Mouse (Mus musculus) kidney, adult 2 months (tissue): Measurements from ENCODE around the gene Cdh15. TPM values are rescaled to one million over a fixed set of nuclear protein-coding genes. Genes with fewer than 3 reads are reported as not detected.
A peak's percentile ranks its signal among the peaks of the same experiment; 100 is the strongest.

Source experiments
- DNase-seq: peaks from one replicate; pipeline ENCODE4 v3.0.0; 2021
- H3K27ac ChIP-seq: fragments of 200-500 bp; 2 replicates; pipeline ENCODE4 v1.5.1; 2012; ENCODE audit warnings: low read depth, low read length, control low read depth, inconsistent platforms; ENCODE audit not compliant: insufficient read depth
- H3K27me3 ChIP-seq: fragments of 200-500 bp; replicated peaks from 2 replicates; pipeline ENCODE4 v1.6.1; 2012; ENCODE audit warnings: mild to moderate bottlenecking, moderate library complexity, low read length, inconsistent platforms; ENCODE audit not compliant: control insufficient read depth, insufficient read depth
- H3K36me3 ChIP-seq: fragments of 200-500 bp; 2 replicates; pipeline ENCODE4 v1.6.1; 2012; ENCODE audit warnings: mild to moderate bottlenecking, moderate library complexity, low read length, inconsistent platforms; ENCODE audit not compliant: control insufficient read depth, insufficient read depth
- H3K4me1 ChIP-seq: fragments of 200-500 bp; 2 replicates; pipeline ENCODE4 v1.6.1; 2011; ENCODE audit warnings: low read length; ENCODE audit not compliant: control insufficient read depth, insufficient read depth
- H3K4me3 ChIP-seq: fragments of 200-500 bp; 2 replicates; pipeline ENCODE4 v1.5.1; 2011; ENCODE audit warnings: mild to moderate bottlenecking, low read depth, low read length, control low read depth; ENCODE audit not compliant: insufficient read depth
- CTCF ChIP-seq: fragments of 200-500 bp; conservative IDR thresholded peaks from 2 replicates; pipeline ENCODE4 v1.5.1; 2011; ENCODE audit warnings: low read depth, mild to moderate bottlenecking, control low read depth, low read length, moderate library complexity, mixed read lengths; ENCODE audit not compliant: insufficient read depth, insufficient read length
- POLR2A ChIP-seq: fragments of 200-500 bp; IDR thresholded peaks from one replicate; pipeline ENCODE4 v1.6.1; 2011; ENCODE audit warnings: low read depth, low read length, control low read depth
- WGBS: fragments of 180-500 bp; shearing (Covaris S2); methylation state at CpG from one replicate; pipeline ENCODE4 v1.1.7; 2018; 5-methylcytosine and 5-hydroxymethylcytosine counted together
- polyA plus RNA-seq: library from polyadenylated mRNA; depleted of rRNA; stranded (reverse); fragments of >200 nt; gene quantifications from 2 replicates; pipeline ENCODE4 v1.2.3, GENCODE M21; 2012; rRNA removed

The Cdh15 gene
- polyA plus RNA-seq, result 0.11 TPM in 1 of 2 replicates, not detected in the other

DNA sequence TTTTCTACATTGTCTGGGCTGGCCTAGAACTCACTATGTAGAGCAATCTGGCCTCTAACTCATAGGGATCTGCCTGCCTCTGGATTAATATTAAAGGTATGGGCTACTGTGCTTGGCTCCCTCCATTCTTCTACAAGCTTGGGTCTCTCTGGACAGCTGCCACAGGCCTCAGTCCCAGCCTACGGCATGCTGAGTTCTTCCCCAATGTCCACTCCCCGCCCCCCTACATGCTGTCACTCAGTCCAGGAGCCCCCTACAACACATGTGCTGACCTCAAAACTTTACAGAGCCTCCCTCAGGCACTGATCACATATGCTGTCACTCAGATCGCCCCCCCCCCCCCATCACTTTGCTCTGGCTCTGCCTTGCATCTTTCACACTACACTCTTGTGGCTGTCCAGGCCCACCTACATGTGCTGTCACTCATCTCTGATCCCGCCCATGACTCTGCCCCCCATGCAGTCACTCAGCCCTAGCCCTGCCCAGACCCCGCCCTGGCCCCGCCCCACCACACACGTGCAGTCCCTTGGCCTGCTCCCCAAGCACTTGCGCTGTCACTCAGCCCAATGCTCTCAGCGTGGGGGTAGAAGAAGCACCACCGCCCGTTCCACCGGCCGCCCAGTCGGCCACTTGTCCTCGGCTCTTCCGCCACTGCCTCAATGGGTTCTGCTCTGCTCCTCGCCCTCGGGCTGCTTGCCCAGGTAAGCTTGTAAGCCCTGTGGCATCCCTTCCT lies at the start of gene Cdh15:
Cdh15 (plus strand) TSS at position 138 of the 733 bp plus-strand sequence.
- H3K27ac ChIP-seq, result no peak within 1 kb of the TSS
- H3K36me3 ChIP-seq, result no peaks in the 10 kb centered on the region
- DNase-seq, result peak; percentile 24
- H3K27me3 ChIP-seq, result no peaks in the 10 kb centered on the region
- H3K4me1 ChIP-seq, result no peaks in the 10 kb centered on the region
- TF ChIP-seq CTCF (no peak), POLR2A (no peak)
- no peak within 1 kb of the TSS for H3K4me3 ChIP-seq
- 20% methylated on average over 17 of the region's 18 CpGs for WGBS

DNA sequence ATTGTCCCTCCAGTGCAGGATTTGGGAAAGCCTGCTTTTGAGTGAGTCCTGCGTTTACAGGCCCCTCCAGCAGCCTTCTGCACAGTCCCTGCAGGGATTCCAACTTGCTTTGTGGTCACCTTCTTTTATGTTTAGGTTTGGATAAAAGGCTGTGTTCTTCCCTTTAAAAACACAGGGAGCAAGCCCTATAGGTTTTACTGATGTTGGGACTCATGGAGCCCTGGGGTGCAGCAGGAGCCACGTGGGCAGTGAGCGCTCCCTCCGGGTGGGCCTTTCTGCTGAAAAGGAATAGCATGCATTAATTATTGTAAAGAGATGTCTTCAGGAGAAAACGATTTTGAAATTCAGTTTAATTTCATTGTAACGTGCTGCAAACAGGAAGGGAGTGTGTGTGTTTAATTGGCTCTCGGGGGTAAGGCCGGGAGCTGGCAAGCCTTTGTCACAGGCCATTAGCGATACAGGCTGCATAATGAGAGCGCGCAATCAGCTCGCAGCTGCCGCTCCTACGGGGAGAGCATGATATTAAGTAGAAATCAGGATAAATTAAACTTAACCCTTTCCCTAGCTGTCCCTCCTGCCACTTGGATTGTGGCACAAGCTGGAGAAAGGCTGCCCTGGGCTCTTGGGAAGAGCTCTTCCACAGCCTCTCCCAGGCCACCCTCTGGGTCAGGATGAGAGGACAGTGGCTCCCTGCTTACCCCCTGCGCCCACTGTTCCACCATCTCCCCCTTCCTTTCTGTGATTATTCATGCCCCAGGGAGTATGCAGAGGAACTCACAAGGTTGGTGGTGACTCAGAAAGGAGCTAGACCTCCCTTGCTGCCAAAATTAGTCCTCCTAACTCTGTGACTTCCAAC lies 43.6 kb upstream of the Cdh15 start:
- Histone ChIP-seq H3K36me3 (no peaks in the 10 kb centered on the region), H3K27ac (no peak overlapping the region), H3K4me3 (no peak overlapping the region), H3K27me3 (no peaks in the 10 kb centered on the region), H3K4me1 (no peaks in the 10 kb centered on the region)
- no peak for TF ChIP-seq CTCF
- TF ChIP-seq POLR2A, result no peak
- 63% methylated on average over 15 of the region's 15 CpGs for WGBS
- no peak for DNase-seq

DNA sequence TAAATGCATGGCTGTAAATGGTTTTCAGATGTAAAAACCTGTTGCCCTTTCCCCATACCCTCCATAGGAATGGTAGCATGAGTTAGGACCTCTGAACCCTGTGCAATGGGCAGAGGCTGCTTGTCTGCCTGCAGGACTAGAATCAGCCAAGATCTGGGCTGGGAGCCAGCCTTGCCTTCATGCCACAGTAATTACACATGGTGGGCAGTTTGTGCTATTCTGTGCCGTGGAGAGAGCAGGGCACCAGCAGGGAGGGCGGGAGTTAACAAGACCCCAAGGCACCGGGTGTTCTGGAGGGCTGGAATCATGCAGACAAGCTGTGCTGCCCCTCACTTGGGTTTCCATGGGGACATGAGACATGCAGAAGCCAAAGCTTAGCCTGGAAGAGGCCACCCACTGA lies 42.4 kb upstream of the Cdh15 start:
- no peaks in the 10 kb centered on the region for H3K4me1 ChIP-seq
- no peak overlapping the region for H3K4me3 ChIP-seq
- no peak overlapping the region for H3K27ac ChIP-seq
- no peaks in the 10 kb centered on the region for H3K27me3 ChIP-seq
- TF ChIP-seq CTCF, result no peak
- no peak for TF ChIP-seq POLR2A
- peak; percentile 83 for DNase-seq
- 43% methylated on average over 3 of the region's 3 CpGs for WGBS
- no peaks in the 10 kb centered on the region for H3K36me3 ChIP-seq

DNA sequence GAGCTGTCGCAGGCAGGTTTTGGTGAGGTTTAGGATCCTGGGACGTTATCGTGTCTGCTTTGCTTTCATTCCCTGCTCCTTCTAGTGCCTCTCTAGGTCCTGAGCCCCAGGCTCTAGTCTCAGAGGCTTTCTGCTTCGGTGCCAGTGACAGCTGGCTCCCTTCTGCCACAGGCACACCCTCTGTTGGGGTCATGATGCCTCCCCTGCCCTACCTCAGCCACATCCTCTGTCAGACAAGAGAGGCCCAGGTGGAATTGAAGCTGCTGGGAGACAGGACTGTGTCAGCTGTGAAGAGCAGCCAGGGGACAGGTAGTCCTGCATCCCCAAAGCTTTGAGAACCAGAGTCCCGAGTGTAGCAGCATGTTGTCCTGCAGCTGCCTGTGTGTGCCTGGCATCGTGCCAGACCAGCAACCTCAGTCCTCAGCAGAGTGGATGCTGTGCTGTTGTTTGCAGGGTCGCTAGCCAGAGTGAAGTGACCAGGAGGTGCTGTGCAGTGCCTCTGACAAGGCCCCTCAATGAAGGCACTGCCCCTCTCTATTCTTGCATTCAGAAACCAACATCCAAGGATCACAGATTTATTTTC lies 40.7 kb upstream of the Cdh15 start:
- H3K27me3 ChIP-seq, result no peaks in the 10 kb centered on the region
- no peaks in the 10 kb centered on the region for H3K4me1 ChIP-seq
- no peak for TF ChIP-seq CTCF
- no peak for TF ChIP-seq POLR2A
- no peak for DNase-seq
- 70% methylated on average over 7 of the region's 7 CpGs for WGBS
- H3K4me3 ChIP-seq, result no peak overlapping the region
- H3K27ac ChIP-seq, result no peak overlapping the region
- H3K36me3 ChIP-seq, result no peaks in the 10 kb centered on the region

DNA sequence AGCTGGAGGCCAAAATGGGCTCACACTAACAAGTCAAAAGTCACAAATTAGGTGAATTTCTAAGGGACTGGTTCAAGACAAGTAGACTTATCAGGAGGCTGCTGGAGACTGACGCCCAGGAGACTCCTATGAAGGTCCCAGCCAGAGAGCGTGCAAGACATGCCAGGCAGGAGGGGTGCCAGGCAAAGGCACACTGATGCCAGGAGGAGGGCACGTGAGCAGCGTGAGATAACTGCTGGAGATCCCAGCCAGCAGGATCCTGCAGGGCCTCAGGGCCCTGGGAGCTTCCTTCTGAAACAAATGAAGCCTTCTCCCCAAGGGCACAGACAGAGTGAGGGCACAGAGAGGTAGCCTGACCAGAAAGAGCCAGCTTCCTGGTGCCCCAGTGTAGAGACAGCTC lies 39.9 kb upstream of the Cdh15 start:
- DNase-seq, result no peak
- no peak overlapping the region for H3K4me3 ChIP-seq
- no peak overlapping the region for H3K27ac ChIP-seq
- no peaks in the 10 kb centered on the region for H3K27me3 ChIP-seq
- no peaks in the 10 kb centered on the region for H3K36me3 ChIP-seq
- H3K4me1 ChIP-seq, result no peaks in the 10 kb centered on the region
- 95% methylated on average over 4 of the region's 4 CpGs for WGBS
- TF ChIP-seq POLR2A (no peak), CTCF (no peak)

DNA sequence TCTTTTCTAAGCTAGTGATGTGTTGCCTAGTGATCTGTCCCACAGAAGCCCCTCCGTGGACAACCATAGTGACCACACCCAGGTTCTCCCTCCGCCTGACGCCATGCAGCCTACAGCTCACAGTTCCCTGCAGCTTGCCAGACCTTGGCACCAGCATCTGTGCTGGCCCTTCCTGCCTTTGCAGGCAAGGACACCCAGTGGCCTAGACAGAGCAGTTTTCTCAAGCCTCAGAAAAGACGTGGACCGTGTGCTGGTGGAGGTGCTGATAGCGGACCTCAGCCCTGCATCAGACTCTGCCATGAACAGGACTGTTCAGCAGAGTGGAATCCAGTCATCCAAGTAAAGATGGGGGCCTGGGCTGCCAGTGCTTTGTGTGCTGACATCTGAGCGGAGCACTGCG lies 37.4 kb upstream of the Cdh15 start:
- DNase-seq, result no peak
- Histone ChIP-seq H3K27ac (no peak overlapping the region), H3K4me1 (no peaks in the 10 kb centered on the region), H3K4me3 (no peak overlapping the region), H3K27me3 (no peaks in the 10 kb centered on the region), H3K36me3 (no peaks in the 10 kb centered on the region)
- 81% methylated on average over 8 of the region's 8 CpGs for WGBS
- TF ChIP-seq CTCF (no peak), POLR2A (no peak)

DNA sequence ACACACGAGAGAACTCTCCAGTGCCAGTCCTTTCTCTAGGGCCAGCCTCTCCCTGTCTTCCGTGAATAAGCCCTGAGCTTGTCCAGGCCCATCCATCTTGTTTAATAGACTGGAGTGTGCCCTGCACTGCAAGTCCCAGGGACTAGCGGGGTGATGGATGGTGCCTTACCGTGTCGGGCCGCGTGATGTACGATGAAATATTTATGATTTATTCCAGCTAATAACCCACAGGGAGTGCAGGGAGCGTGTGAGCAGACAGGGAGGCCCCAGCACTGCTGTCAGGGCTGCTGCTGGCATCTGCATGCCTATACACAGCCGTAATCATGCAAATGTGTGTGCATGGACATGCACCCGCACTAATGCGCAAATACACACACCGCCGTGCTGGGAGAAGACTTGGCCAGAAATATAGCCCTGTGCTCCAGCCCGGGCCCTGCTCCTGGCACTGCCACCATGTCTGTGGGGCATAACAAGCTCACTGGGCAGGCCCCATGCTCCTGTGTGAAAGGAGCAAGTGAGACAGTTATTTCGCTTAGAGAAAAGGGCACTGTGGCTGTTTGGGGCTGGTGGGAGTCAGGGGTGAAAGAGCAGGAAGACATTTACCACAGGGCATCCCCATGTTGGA lies 35.8 kb upstream of the Cdh15 start:
- Histone ChIP-seq H3K36me3 (no peaks in the 10 kb centered on the region), H3K27me3 (no peaks in the 10 kb centered on the region), H3K4me3 (no peak overlapping the region), H3K4me1 (no peaks in the 10 kb centered on the region), H3K27ac (no peak overlapping the region)
- WGBS, result 77% methylated on average over 16 of the region's 16 CpGs
- no peak for DNase-seq
- TF ChIP-seq CTCF (no peak), POLR2A (no peak)
